Mouse (Mus musculus) hindbrain, postnatal 0 days (tissue): Measurements from ENCODE around the gene Sertad2. TPM values are rescaled to one million over a fixed set of nuclear protein-coding genes. Genes with fewer than 3 reads are reported as not detected.

Experiments used
- ATAC-seq: fragments of 200-750 bp; cut with Nextera tagmentation; 2 replicates; pipeline ENCODE4 v1.8.0; 2017; ENCODE audit warnings: mild to moderate bottlenecking, moderate TSS enrichment, moderate library complexity
- DNase-seq: peaks from one replicate; pipeline ENCODE4 v3.0.0-alpha.2; 2015; ENCODE audit warnings: low spot score
- H3K27ac ChIP-seq: fragments of 300-500 bp; sonication (generic); 2 replicates; pipeline ENCODE4 v1.5.1; 2014; ENCODE audit warnings: mild to moderate bottlenecking
- H3K27me3 ChIP-seq: fragments of 300-500 bp; sonication (generic); 2 replicates; pipeline ENCODE4 v1.6.1; 2014; ENCODE audit warnings: low read length, mixed read lengths; ENCODE audit not compliant: insufficient read depth
- H3K36me3 ChIP-seq: fragments of 300-500 bp; sonication (generic); 2 replicates; pipeline ENCODE4 v1.6.1; 2014; ENCODE audit warnings: low read length, mixed read lengths; ENCODE audit not compliant: insufficient read depth
- H3K4me1 ChIP-seq: fragments of 300-500 bp; sonication (generic); 2 replicates; pipeline ENCODE4 v1.6.1; 2014; ENCODE audit warnings: antibody characterized with exemption, low read length, mixed read lengths; ENCODE audit not compliant: insufficient read depth
- H3K4me2 ChIP-seq: fragments of 300-500 bp; sonication (generic); 2 replicates; pipeline ENCODE4 v1.6.1; 2014; ENCODE audit warnings: low read depth, mild to moderate bottlenecking, low read length, moderate library complexity, mixed read lengths
- H3K4me3 ChIP-seq: fragments of 300-500 bp; sonication (generic); 2 replicates; pipeline ENCODE4 v1.5.1; 2014; ENCODE audit warnings: low read length
- H3K9ac ChIP-seq: fragments of 300-500 bp; sonication (generic); replicated peaks from 2 replicates; pipeline ENCODE4 v1.6.1; 2014; ENCODE audit warnings: mild to moderate bottlenecking, low read length, moderate library complexity, mixed read lengths
- H3K9me3 ChIP-seq: fragments of 300-500 bp; sonication (generic); 2 replicates; pipeline ENCODE4 v1.6.1; 2016; ENCODE audit warnings: low read length, mixed read lengths
- CTCF ChIP-seq: IDR thresholded peaks from 2 replicates; pipeline ENCODE4 v1.5.1; 2016; ENCODE audit warnings: antibody characterized with exemption, control low read depth, low read depth
- WGBS: fragments of 180-500 bp; shearing (Covaris S2); extraction: QIAGEN DNeasy Blood & Tissue Kit; methylation state at CpG from one replicate; pipeline ENCODE4 v1.1.7; 2014; 5-methylcytosine and 5-hydroxymethylcytosine counted together
- polyA plus RNA-seq: library from polyadenylated mRNA; unstranded; fragments of >200 nt; fragmentation: Nextera tagmentation; extraction: Ambion mirVana; gene quantifications from 2 replicates; pipeline ENCODE4 v1.2.1, GENCODE M21; 2015
- total RNA-seq: library from RNA; depleted of rRNA; stranded (reverse); fragments of >200 nt; gene quantifications from 2 replicates; pipeline ENCODE4 v1.2.3, GENCODE M21; 2014; rRNA removed

The Sertad2 gene
- total RNA-seq, result 18.0 and 26.3 TPM in 2 replicates
- polyA plus RNA-seq, result 35.0 and 38.1 TPM in 2 replicates

DNA sequence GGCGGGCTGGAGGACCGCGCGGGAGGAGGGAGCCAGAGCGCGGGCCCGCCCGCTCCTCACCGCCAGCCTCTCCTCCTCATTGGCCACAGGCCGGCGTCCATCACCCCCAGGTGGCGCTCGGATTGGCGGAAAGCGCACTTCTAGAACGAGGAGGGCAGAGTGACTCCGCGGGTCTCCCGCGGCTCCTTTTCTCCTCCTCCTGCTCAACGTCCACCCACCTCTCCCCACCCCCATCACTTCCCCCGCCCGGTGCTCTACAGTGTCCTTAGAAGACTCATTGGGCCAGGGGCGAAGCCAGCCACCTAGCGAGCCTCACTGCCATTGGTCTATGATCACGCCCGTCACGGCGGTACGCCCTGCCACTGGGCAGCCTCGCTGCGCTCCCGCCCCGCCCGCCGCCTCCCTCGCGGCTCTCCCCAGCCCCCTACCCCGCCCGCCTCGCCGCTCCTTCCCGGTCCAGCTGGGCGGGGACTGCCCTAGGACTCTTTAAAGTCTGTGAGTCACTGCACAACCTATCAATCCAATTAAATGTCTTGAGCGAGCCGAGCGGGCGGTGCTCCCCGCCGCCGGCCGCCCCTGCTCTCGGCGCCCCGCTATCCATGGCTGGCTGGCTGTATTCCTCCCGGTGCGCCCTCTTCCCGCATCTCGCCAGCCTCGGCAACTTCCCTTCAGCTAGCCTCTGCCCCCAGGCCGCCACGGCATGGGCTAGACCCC is at the start of gene Sertad2:
Sertad2 (plus strand) TSS at position 515 of the 714 bp plus-strand sequence.
- Histone ChIP-seq H3K9me3 (no peaks in the 10 kb centered on the region), H3K9ac (peak within 1 kb of the TSS; percentile 79), H3K27me3 (no peaks in the 10 kb centered on the region), H3K4me2 (peak within 1 kb of the TSS; percentile 63), H3K4me1 (no peaks in the 10 kb centered on the region), H3K27ac (peak within 1 kb of the TSS; percentile 88), H3K36me3 (no peaks in the 10 kb centered on the region), H3K4me3 (peak within 1 kb of the TSS; percentile 89)
- peak; percentile 35 for TF ChIP-seq CTCF
- ATAC-seq, result peak; percentile 99
- peak; percentile 99 for DNase-seq
- WGBS, result under 1% methylated on average over 47 of the region's 62 CpGs

DNA sequence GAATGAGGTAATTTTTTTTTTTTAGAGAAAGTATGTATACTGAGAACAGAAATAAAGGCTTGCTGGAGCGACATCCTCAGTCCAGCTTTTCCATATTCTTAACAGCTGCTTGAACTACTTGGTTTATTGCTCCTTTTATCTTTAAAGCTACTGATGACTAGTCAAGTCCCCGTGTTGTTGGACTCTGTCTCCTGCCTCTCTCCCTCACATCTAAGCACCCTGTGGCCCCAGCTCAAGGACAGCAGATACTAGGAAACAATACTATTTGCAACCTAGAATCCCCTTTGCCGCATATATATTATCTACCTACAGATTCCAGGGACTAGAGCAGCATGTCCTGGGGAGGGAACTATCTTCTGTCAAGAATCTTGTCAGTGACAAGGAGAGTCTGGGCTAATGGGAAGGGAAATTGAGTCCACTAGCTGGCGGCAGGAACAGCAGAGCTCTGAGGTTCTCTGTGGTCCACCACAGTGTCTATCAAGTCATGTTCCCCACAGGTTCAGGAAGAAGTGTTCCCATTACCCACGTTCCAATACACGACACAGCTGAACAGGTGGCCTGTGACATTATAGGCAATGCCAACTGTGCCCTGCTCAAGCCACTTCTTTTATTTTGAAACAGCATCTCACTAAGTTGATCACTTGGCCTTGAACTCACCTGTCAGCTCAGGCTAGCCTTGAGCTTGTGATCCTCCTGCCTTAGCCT is 49.0 kb upstream of the Sertad2 start:
- no peak for ATAC-seq

DNA sequence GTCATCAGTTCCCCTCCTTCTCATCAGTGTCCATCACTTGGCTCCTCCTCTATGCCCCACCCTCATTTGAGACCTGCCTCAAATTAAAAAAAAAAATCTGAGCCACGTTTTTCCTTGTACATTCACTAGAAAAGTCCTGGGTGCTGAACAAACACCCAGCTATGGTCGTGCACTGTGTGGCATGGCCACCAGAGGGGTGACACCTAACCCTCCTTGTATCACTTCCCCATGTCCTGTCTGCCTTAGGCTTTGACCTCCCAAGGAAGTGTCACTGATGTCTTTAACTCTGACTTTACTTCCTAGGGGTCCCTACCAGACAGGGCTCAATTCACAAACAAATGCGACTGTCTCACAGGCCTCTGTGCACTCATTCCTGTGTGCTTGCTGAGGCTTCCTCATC is 42.5 kb upstream of the Sertad2 start:
- no peaks in the 10 kb centered on the region for H3K27me3 ChIP-seq
- peak; percentile 21 for TF ChIP-seq CTCF
- 39% methylated on average over 3 of the region's 3 CpGs for WGBS
- H3K9ac ChIP-seq, result no peak overlapping the region
- ATAC-seq, result no peak
- H3K36me3 ChIP-seq, result no peaks in the 10 kb centered on the region
- no peaks in the 10 kb centered on the region for H3K4me1 ChIP-seq
- no peak overlapping the region for H3K4me3 ChIP-seq
- DNase-seq, result no peak
- no peaks in the 10 kb centered on the region for H3K9me3 ChIP-seq
- no peak overlapping the region for H3K4me2 ChIP-seq
- H3K27ac ChIP-seq, result no peak overlapping the region

More for the DNA sequence above, 49.0 kb upstream of the Sertad2 start:
- WGBS, result 86% methylated on average over 6 of the region's 6 CpGs
- no peak overlapping the region for H3K4me3 ChIP-seq
- no peak for TF ChIP-seq CTCF
- no peaks in the 10 kb centered on the region for H3K27me3 ChIP-seq
- H3K4me1 ChIP-seq, result no peaks in the 10 kb centered on the region
- H3K36me3 ChIP-seq, result no peaks in the 10 kb centered on the region
- DNase-seq, result no peak
- H3K9ac ChIP-seq, result no peak overlapping the region
- no peak overlapping the region for H3K4me2 ChIP-seq
- no peaks in the 10 kb centered on the region for H3K9me3 ChIP-seq
- no peak overlapping the region for H3K27ac ChIP-seq

DNA sequence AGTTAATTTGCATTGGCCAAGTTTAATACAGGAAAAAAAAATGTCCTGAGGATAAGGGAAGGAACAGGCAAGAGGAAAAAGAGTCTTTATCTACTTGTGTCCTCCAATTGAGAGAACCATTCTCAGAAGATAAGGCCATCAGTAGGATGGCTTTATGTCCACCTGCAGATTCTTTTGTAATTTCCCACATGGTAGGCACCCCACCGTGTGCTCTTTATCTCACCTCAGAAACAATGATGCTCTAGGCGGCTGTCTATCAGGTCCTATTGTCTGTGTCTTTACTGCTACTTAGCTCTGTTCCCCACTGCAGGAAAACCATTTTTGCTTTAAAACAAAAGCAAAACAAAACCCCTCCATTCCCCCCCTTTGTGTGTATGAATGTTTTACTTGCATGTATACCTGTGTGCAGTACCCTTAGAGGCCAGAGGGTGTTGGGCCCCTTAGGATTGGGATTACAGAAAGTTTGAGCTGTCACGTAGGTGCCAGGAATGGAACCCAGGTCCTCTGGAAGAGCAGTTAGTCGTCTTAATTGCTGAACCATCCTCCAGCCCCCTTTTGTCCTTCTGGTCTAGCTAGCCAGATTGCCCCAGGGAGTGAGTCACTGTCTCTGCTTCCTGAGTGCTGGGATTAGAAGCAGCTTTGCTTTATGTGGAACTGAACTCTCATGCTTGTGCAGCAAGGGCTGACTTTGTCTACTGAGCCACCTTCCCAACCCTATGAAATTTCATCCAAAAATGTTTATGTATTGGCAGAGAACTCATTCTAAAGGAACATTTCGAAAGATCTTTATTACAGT is 41.7 kb upstream of the Sertad2 start:
- Histone ChIP-seq H3K36me3 (no peaks in the 10 kb centered on the region), H3K4me1 (no peaks in the 10 kb centered on the region), H3K4me2 (no peak overlapping the region), H3K27me3 (no peaks in the 10 kb centered on the region), H3K9ac (no peak overlapping the region), H3K9me3 (no peaks in the 10 kb centered on the region), H3K27ac (no peak overlapping the region), H3K4me3 (no peak overlapping the region)
- ATAC-seq (no peak), DNase-seq (no peak)
- 63% methylated on average over 5 of the region's 5 CpGs for WGBS
- no peak for TF ChIP-seq CTCF

DNA sequence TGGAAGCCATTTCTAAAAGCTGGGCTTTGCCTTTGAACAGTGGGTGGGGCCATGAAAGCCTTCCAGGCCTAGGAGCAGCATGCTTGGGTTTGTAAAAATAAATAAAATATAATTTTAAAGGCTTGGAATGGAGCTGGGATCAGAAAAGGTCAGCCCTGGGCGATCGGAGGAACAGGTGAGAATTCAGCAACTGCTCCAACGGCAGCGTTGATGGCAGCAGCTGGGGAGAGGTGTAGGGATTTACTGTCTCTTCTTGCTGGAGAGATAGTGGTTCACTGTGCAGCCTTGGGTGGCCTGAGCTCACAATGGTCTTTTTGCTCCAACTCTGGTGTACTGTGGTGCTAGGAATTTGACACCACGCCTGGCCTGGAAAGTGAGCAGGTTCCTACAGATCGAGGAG is 29.5 kb upstream of the Sertad2 start:
- Histone ChIP-seq H3K27ac (no peak overlapping the region), H3K4me1 (no peaks in the 10 kb centered on the region), H3K36me3 (no peaks in the 10 kb centered on the region), H3K4me2 (no peak overlapping the region), H3K4me3 (no peak overlapping the region), H3K9me3 (no peaks in the 10 kb centered on the region), H3K9ac (no peak overlapping the region), H3K27me3 (no peaks in the 10 kb centered on the region)
- DNase-seq (no peak), ATAC-seq (no peak)
- 92% methylated on average over 6 of the region's 6 CpGs for WGBS
- no peak for TF ChIP-seq CTCF

DNA sequence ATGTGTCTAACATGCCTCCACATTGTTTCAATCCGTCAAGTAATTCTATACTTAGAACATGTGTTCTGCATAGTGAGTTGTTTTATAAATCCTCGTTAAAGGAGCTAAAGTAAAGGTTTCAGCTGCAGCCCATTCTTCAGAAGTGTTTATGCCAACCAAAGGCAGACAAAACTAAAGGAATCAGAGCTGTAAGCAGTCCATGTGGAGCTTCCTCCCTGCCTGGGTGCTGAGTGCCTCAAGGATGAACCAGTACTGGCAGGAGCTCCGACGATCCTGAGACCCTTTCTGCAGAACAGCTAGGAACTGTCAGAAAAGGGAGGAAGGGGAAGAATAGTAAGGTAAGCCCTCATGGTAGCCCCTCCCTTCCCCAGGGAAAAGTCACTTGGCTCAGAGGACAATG is 28.3 kb upstream of the Sertad2 start:
- Histone ChIP-seq H3K27me3 (no peaks in the 10 kb centered on the region), H3K36me3 (no peaks in the 10 kb centered on the region), H3K4me2 (no peak overlapping the region), H3K9ac (no peak overlapping the region), H3K4me1 (no peaks in the 10 kb centered on the region), H3K9me3 (no peaks in the 10 kb centered on the region), H3K27ac (no peak overlapping the region), H3K4me3 (no peak overlapping the region)
- WGBS, result 62% methylated on average over 4 of the region's 4 CpGs
- no peak for ATAC-seq
- DNase-seq, result no peak
- TF ChIP-seq CTCF, result no peak
